9 mouse cellular contexts compared by ENCODE assay signal in genomic region chr14:25609355-25609754, GRCm38 (mm10).
DNase-seq lines count a peak whose midpoint lies in the region; ATAC-seq lines count a peak whose summit lies in the region.
"Had no signal": no experiment of that assay in that cellular context is flagged by ENCODE, and none has a peak within 500 bp of the region (broad histone marks: within the 10 kb centered on the region; RNA-seq: fewer than 3 reads in every experiment).

No protein-coding gene starts in this region.

- H3K9ac ChIP-seq in forebrain, embryonic 12.5 days, result no peak overlapping the region
- no peak overlapping the region for H3K9ac ChIP-seq in stomach, embryonic 16.5 days (ENCODE audit: low read length)
- H3K9ac ChIP-seq: liver, embryonic 14.5 days had no signal

- no peaks in the 10 kb centered on the region; the same call in 1 of the 2 replicates for H3K36me3 ChIP-seq in forebrain, embryonic 12.5 days (replicated peaks)
- H3K36me3 ChIP-seq in stomach, embryonic 16.5 days (ENCODE audit: control insufficient read depth, insufficient read depth, low read length), result no peaks in the 10 kb centered on the region

- DNase-seq in lung, postnatal 36 days, result peak; percentile 40
- DNase-seq in lung, adult 18-20 months, result no peak
- peak; percentile 46 for DNase-seq in kidney, postnatal 14 days
- no peak for DNase-seq in gastrocnemius, adult 8-10 months (ENCODE audit: low spot score in 2 of 2)
- DNase-seq in gastrocnemius, postnatal 25 days, result no peak
- no peak for DNase-seq in cerebellum, postnatal 25 days

- no peaks in the 10 kb centered on the region for H3K27me3 ChIP-seq in forebrain, embryonic 12.5 days
- no peaks in the 10 kb centered on the region for H3K27me3 ChIP-seq in stomach, embryonic 16.5 days (ENCODE audit: control insufficient read depth, insufficient read depth, low read length)

- 72% methylated on average over 7 of the region's 7 CpGs for WGBS in forebrain, embryonic 12.5 days
- 80% methylated on average over 7 of the region's 7 CpGs for WGBS in stomach, embryonic 16.5 days

- no peaks in the 10 kb centered on the region for H3K9me3 ChIP-seq in forebrain, embryonic 12.5 days
- no peaks in the 10 kb centered on the region for H3K9me3 ChIP-seq in stomach, embryonic 16.5 days (replicated peaks; ENCODE audit: control insufficient read depth, low read length)

- peak overlapping the region; percentile 98 for H3K4me2 ChIP-seq in forebrain, embryonic 12.5 days
- peak overlapping the region; percentile 3; the same call in 1 of the 2 replicates for H3K4me2 ChIP-seq in stomach, embryonic 16.5 days (ENCODE audit: low read depth, low read length)

- H3K27ac ChIP-seq in forebrain, embryonic 12.5 days, result no peak overlapping the region
- peak overlapping the region; percentile 1; the same call in 1 of the 2 replicates for H3K27ac ChIP-seq in stomach, embryonic 16.5 days (ENCODE audit: low read length)
- H3K27ac ChIP-seq: liver, embryonic 14.5 days had no signal

- peaks cover 87% of the 10 kb centered on the region for H3K4me1 ChIP-seq in forebrain, embryonic 12.5 days
- H3K4me1 ChIP-seq in stomach, embryonic 16.5 days (ENCODE audit: control insufficient read depth, insufficient read depth, low read length), result peaks cover 75% of the 10 kb centered on the region

- ATAC-seq in forebrain, embryonic 12.5 days (ENCODE audit: low FRiP score), result no peak
- ATAC-seq in stomach, embryonic 16.5 days (ENCODE audit: insufficient read depth, low FRiP score), result no peak

- peak overlapping the region; percentile 10; the same call in 1 of the 2 replicates for H3K4me3 ChIP-seq in forebrain, embryonic 12.5 days (replicated peaks)
- H3K4me3 ChIP-seq in stomach, embryonic 16.5 days (replicated peaks; ENCODE audit: low read length), result no peak overlapping the region

Comparison
In these comparisons a context has a peak if more than half of its experiments do, and no peak if none do; other contexts are left out.
1. DNase-seq: peak in lung, postnatal 36 days (single experiment) and kidney, postnatal 14 days (single experiment); none in lung, adult 18-20 months (0 of 2), gastrocnemius, adult 8-10 months (0 of 2), gastrocnemius, postnatal 25 days (single experiment) and cerebellum, postnatal 25 days (0 of 2).